Mouse (Mus musculus) lung, postnatal 4 days (tissue): Measurements from ENCODE around the gene Zfp292.
"Not testable (repeated sequence)": the region's sequence is repeated elsewhere in the genome, so short reads cannot be mapped to it uniquely, and the experiment has no call there.

Experiments used
- DNase-seq, 2 experiments: peaks; one replicate each; pipeline ENCODE4 v3.0.0; 2021

Zfp292 gene

GRCm38 (mm10) chr4:34882818-34883217 is at the start of gene Zfp292:
Gene Zfp292, minus strand, starts transcription at chr4:34882960.
- DNase-seq: peak; percentile 93 to 96

DNA sequence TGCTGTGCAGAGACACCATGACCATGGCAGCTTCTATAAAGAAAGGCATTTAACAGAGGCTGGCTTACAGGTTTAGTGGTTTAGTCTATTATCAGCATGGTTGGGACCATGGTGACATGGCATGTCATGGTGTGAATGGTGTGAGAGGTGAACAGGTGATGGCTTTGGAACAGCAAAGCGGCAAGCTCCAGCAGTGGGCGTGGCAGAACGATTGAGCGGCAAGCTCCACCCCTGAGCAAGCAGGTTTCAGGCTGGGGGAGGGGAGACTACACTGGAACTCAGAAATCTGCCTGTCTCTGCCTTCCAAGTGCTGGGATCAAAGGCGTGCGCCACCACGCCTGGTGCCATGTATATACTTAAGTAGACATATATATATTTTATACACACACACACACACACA is 45.6 kb upstream of the Zfp292 start:
- not testable (repeated sequence) for DNase-seq

DNA sequence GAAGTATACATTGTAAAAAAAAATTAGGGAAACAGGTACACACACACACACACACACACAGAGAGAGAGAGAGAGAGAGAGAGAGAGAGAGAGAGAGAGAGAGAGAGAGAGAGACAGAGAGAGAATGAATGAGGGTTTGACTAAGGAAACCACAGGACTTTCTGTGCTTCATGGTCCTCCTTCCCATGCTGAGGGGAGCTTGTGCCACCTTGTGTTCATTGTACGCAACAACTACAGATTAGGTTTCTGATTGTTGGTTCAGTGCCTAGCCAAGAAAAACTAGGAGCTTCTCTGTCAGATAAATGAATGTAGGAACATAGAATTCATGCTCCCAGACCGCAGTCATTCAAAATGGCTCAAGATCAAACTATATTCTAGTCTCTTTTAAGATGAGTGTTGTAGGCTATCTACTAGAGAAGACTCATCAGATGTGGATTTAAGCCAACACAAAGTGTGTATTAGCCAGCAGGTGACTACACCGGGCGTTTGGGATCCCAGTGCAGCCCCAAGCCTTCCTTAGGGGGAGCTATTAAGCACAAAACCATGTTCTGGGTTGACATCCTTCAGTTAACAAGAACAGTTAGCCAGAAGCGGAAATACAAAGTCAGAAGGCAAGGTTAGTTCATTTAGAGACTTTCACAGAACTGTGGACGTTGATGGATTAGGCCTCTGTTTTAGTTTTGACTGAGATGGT is 39.6 kb upstream of the Zfp292 start:
- DNase-seq: peak in 1 of 2 experiments; percentile 60

DNA sequence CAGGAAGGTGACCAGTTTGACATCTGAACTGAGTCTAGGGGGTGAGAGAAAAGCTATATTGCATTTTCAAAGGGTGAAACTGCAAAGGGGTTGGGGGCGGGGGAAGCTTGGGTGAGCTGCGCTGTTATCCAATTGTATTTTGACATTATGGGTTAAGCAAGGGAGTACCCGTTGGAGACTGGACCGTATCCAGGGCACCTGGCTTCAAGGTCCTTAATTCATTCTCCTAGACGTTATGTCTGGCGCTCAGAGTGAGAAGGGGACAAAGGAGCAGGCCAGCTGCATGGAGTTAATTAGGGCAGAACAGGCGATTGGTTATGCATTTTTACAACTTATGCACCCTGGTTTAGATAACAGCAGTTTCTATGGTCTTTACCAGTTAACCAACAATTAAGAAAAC is 34.6 kb upstream of the Zfp292 start:
- DNase-seq: no peak

DNA sequence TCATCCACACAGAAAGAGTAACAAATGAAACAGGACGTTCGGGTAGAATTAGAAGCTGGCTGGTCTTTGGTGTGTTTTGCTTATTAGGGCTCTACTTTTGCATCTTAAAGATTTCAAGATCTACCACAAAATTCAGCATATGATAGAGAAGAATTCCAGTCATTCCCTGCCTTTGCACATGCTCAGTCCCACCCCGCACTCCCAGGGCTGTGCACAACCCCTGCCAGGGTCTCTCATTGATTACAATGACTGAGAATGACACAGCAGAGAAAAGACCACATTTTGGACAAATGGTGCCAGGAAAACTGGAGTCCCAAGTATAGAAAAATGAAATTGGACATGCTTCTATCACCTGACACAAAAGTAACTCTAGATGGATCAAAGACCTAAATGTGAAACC is 29.4 kb upstream of the Zfp292 start:
- DNase-seq: no peak

- no peak for DNase-seq
These were observed 28.6 kb upstream of the Zfp292 start for GRCm38 (mm10) chr4:34911401-34911800.

- DNase-seq: peak; percentile 38 to 73
These were observed 25.4 kb upstream of the Zfp292 start for GRCm38 (mm10) chr4:34908127-34908526.

- no peak for DNase-seq
These were observed 24.3 kb upstream of the Zfp292 start for GRCm38 (mm10) chr4:34907026-34907425.

- DNase-seq: no peak
These were observed 23.4 kb upstream of the Zfp292 start for GRCm38 (mm10) chr4:34906151-34906550.

DNA sequence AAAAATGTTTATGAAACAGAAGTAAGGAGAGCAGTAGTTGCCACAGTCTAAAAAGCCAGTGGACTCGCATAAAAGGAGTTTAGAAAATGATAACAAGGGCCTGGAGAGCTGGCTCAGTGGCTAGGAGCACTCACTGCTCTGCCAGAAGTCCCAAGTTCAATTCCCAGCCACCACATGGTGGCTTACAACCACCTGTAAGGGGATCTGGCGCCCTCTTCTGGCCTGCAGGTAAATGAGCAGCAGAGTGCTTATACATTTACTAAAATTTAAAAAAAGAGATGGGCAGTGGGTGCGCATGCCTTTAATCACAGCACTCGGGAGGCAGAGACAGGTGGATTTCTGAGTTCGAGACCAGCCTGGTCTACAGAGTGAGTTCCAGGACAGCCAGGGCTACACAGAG is 22.6 kb upstream of the Zfp292 start:
- no peak for DNase-seq

- DNase-seq: not testable (repeated sequence)
These were observed 18.8 kb upstream of the Zfp292 start for GRCm38 (mm10) chr4:34901582-34901981.

- no peak for DNase-seq
These were observed 18.4 kb upstream of the Zfp292 start for GRCm38 (mm10) chr4:34901166-34901565.

DNA sequence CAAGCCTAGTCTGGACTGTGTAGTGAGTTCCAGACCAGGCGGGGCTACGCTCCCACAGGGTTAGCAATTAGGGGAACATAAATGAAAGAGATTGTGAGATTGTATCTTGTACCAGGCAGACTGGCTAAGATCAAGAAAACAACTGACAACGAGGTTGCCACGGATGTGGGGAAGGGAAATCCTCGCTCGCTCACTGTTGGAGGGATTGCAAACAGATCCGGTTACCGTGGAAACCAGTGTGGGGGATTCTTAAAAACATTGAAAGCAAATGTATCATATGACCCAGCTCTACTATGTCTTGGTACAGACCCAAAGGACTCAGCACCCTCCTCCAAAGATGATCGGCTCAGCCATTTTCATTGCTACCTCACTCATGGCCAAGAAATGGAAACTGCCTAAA is 17.4 kb upstream of the Zfp292 start:
- no peak for DNase-seq

DNA sequence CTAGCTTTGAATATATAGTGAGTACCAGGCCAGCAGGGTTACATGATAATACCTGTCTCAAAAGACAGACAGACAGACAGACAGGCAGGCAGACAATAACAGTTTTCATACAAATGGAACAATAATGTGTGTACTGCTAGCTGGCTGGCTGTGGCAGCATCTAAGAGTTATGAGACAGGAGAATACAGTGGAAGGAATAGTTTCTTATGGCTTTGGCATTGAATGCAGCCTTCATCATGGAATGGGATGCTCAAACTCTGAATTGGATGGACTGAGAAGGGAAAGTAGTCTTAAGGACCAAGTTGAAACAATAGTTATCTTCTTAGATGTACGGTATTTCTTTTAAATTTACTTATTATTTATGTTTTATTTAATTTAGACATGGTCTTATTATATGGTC is 16.6 kb upstream of the Zfp292 start:
- DNase-seq: no peak

DNA sequence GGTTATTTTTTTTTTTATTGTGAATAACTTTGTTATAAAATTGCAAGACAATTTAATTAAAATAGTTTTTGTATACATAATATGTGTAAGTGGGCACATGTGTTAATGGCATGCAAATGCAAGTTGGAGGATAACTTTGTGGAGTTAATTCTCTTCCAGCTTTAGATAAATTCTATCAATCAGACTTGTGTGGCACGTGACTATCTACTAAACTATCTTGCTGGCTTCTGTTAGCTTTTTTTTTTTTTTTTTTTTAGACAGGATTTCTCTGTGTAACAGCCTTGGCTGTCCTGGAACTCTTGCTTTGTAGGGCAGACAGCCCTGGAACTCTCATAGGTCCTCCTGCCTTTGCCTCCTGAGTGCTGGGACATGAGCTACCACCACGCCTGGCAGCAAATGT is 15.7 kb upstream of the Zfp292 start:
- no peak for DNase-seq

GRCm38 (mm10) chr4:34893479-34893878 is 10.7 kb upstream of the Zfp292 start, which contains the start of gene Cga:
Gene Cga, plus strand, starts transcription at chr4:34893779.
- DNase-seq: no peak

GRCm38 (mm10) chr4:34889812-34890185 is 7.0 kb upstream of the Zfp292 start:
- DNase-seq: no peak

- no peak for DNase-seq
These were observed 6.5 kb upstream of the Zfp292 start for GRCm38 (mm10) chr4:34889101-34889811.

DNA sequence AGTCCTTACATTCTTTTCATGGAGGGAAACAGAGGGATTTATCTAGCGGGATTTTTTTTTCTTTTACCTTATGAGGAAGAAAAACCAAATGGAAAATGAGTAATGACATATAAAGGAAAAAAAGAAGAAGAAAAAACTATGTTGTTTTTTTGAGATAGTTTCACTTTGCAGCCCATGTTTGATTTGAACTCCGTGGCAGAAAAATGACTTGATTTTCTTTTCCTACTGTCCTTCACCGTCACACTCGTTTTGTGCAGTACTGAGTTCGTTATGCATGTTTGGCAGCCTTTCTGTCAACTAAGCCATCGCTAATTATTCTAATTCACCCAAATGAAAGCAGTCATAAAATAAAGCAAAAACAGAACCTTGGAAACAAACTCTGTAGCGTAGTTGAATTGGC is 4.5 kb upstream of the Zfp292 start:
- no peak for DNase-seq

DNA sequence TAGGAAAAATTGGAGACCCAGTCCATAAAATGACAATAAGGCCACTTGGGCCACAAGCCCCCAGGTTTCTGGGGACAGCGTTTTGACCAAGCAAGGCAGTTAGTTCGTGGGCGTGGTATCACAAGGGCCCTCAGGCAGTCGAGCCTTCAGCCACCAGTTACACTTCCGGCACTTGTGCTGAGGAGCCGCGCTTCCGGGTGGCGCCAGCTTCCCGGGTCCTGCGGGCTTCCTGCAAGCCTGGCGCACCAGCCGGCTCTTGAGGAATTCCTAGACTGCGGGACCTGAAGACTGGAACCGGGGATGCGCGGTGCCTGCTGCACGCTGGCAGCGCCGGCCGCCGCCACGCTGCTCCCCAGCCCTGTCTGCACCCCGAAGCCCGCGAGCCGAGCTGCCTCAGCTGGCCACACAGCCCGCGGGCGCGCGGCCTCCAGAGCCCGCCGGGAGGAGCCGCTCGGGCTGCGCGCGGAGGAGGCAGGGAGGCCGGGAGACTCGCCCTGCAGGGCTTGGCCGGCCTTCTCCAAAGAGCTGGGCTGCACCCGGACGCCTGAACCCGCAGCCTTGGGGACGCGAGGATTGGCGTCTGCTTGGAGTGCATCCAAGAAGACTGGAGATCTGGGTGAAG is 3.8 kb upstream of the Zfp292 start:
- peak; percentile 89 to 94 for DNase-seq

DNA sequence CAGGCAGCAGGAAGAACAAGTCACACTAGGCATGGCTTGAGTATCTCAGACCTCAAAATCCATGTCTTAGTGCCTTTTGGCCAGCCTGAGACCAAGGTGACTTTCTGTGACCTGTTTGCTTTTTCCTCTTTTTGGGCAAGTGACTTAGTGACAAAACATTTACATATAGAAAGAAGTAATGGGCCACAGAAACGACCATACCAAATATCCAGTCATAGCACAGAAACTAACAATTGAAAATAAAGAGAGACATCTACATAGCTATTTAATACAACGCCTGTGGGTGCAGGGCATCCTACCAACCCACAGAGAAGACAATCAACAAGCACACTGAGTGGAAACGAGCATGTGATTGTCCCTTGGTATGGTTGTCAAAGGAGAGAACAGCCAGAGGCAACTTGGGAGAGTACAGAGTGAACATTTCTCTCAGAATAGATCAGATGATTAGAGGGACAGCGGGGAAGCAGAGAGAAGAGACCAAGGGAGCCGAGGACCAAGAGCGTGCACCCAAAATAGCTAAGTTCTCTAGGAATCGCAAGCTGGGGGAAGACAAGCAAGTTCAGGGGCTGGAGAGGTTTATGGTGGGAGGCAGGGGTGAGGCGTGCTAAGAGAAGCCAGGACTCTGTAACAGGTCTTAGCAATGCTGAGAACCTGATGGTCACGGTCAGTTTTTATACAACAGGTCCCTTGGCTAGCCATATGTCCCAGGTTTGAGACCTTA is 3.0 kb upstream of the Zfp292 start:
- DNase-seq: no peak

- DNase-seq: no peak
These were observed 738 bp upstream of the Zfp292 start for GRCm38 (mm10) chr4:34883366-34884029.

DNA sequence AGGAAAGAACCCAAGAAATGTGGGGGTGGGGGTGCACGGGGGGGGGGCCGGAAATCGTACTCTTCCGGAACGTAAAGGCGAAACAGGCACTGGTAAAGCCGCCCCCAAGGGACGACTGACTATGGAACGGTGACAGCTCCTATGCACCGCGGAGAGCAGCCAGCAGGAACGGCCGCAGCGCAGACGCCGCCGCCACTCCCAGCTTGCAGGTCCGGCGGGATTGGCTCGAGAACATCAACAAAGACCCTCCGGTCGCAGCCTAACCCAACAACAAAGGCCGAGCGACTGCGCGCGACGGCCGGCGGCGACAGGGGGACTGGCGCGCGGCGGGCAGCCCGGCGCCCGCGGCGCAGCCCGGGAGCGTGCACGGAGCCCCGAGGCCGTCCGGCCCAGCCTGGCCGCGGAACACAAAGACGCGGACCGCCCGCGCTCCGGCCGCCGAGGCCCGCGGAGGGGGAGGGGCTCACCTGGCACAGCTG is 430 bp downstream of the Zfp292 start:
- DNase-seq: peak; percentile 69 to 82
